Mouse (Mus musculus): ENCODE measurements at regions not wholly inside any gene's neighbourhood (a gene's known extent, or its start where the extent isn't known, plus 50 kb on each side); places are given as distances from the start of the nearest gene placed in this dataset.

DNA sequence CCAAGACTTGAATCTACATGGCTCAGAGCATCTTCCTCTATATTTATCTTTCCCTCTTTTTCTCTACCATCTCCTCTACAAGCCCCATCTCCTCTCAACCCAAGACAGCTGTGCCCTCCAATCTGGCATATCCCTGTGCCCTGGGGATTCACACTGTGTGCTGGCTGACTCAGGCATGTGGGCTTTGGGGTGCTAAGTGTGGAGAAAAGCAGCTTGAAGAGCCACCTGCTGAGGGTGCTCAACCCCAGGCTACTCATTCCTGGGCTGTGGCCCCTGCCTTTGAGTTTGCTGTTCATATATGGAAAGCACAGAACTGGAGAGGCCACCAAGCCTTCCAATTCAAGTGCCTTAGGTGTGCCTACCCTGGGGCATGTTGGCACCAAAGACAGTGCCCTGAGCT, 193.7 kb downstream of the Rps15a start:
- Histone ChIP-seq H3K27me3 (ENCODE audit: control insufficient read depth, insufficient read depth, low read length) (no peaks in the 10 kb centered on the region), H3K4me3 (ENCODE audit: control insufficient read depth, low read depth, low read length) (no peak overlapping the region), H3K36me3 (ENCODE audit: control insufficient read depth, insufficient read depth, low read length) (no peaks in the 10 kb centered on the region), H3K27ac (ENCODE audit: control insufficient read depth, insufficient read depth, low read depth, low read length) (no peak overlapping the region), H3K4me1 (ENCODE audit: control insufficient read depth, insufficient read depth, low read length) (no peaks in the 10 kb centered on the region)
- TF ChIP-seq CTCF (IDR thresholded peaks at IDR 0.05; ENCODE audit: control insufficient read depth, insufficient read depth, insufficient replicate concordance, low read depth, low read length) (no peak), POLR2A (IDR thresholded peaks at IDR 0.05; ENCODE audit: control insufficient read depth, low read depth, low read length) (no peak)

- no peak for TF ChIP-seq CTCF (IDR thresholded peaks at IDR 0.05; ENCODE audit: control insufficient read depth, insufficient read depth, insufficient replicate concordance, low read depth, low read length)
- TF ChIP-seq POLR2A (IDR thresholded peaks at IDR 0.05; ENCODE audit: control insufficient read depth, low read depth, low read length) = no peak
Measured at GRCm38 (mm10) chr7:117918206-117918995, 197.6 kb downstream of the Rps15a start.

DNA sequence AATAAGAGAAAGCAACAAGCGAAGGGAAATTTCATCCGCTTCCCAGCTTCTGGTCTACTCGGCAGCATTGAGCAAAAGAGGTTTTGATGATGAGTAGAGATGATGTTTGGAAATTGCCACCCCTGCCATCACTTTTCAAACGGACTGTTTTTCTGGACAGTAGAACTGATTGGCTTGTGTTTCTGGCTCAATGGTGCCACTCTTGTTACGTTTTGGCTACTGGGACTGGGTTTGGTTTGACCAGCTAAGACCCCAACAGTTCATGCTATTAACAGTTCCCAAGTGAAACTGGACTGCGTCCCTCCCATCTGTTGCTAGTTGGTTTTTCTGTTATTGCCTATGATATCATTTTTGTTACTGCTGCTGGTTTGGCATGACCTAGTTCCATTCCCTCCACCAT, 199.1 kb downstream of the Rps15a start:
- no peak for TF ChIP-seq CTCF (IDR thresholded peaks at IDR 0.05; ENCODE audit: control insufficient read depth, insufficient read depth, insufficient replicate concordance, low read depth, low read length)
- TF ChIP-seq POLR2A (IDR thresholded peaks at IDR 0.05; ENCODE audit: control insufficient read depth, low read depth, low read length) = no peak
- H3K36me3 ChIP-seq (ENCODE audit: control insufficient read depth, insufficient read depth, low read length) = no peaks in the 10 kb centered on the region

More at GRCm38 (mm10) chr7:117918206-117918995, 197.6 kb downstream of the Rps15a start:
- H3K36me3 ChIP-seq (ENCODE audit: control insufficient read depth, insufficient read depth, low read length) = no peaks in the 10 kb centered on the region
- H3K27ac ChIP-seq (ENCODE audit: control insufficient read depth, insufficient read depth, low read depth, low read length) = no peak overlapping the region
- H3K4me3 ChIP-seq (ENCODE audit: control insufficient read depth, low read depth, low read length) = no peak overlapping the region
- no peaks in the 10 kb centered on the region for H3K27me3 ChIP-seq (ENCODE audit: control insufficient read depth, insufficient read depth, low read length)
- no peaks in the 10 kb centered on the region for H3K4me1 ChIP-seq (ENCODE audit: control insufficient read depth, insufficient read depth, low read length)

GRCm38 (mm10) chr7:117912453-117912852, 203.5 kb downstream of the Rps15a start:
- Histone ChIP-seq H3K27ac (ENCODE audit: control insufficient read depth, insufficient read depth, low read depth, low read length) (no peak overlapping the region), H3K36me3 (ENCODE audit: control insufficient read depth, insufficient read depth, low read length) (no peaks in the 10 kb centered on the region), H3K27me3 (ENCODE audit: control insufficient read depth, insufficient read depth, low read length) (no peaks in the 10 kb centered on the region), H3K4me1 (ENCODE audit: control insufficient read depth, insufficient read depth, low read length) (no peaks in the 10 kb centered on the region), H3K4me3 (ENCODE audit: control insufficient read depth, low read depth, low read length) (no peak overlapping the region)
- TF ChIP-seq POLR2A (IDR thresholded peaks at IDR 0.05; ENCODE audit: control insufficient read depth, low read depth, low read length) (no peak), CTCF (IDR thresholded peaks at IDR 0.05; ENCODE audit: control insufficient read depth, insufficient read depth, insufficient replicate concordance, low read depth, low read length) (no peak)

More for the DNA sequence above, 199.1 kb downstream of the Rps15a start:
- Histone ChIP-seq H3K27ac (ENCODE audit: control insufficient read depth, insufficient read depth, low read depth, low read length) (no peak overlapping the region), H3K4me1 (ENCODE audit: control insufficient read depth, insufficient read depth, low read length) (no peaks in the 10 kb centered on the region), H3K27me3 (ENCODE audit: control insufficient read depth, insufficient read depth, low read length) (no peaks in the 10 kb centered on the region), H3K4me3 (ENCODE audit: control insufficient read depth, low read depth, low read length) (no peak overlapping the region)

- Histone ChIP-seq H3K36me3 (ENCODE audit: control insufficient read depth, insufficient read depth, low read length) (no peaks in the 10 kb centered on the region), H3K4me1 (ENCODE audit: control insufficient read depth, insufficient read depth, low read length) (no peaks in the 10 kb centered on the region), H3K27me3 (ENCODE audit: control insufficient read depth, insufficient read depth, low read length) (no peaks in the 10 kb centered on the region), H3K27ac (ENCODE audit: control insufficient read depth, insufficient read depth, low read depth, low read length) (no peak overlapping the region), H3K4me3 (ENCODE audit: control insufficient read depth, low read depth, low read length) (no peak overlapping the region)
- TF ChIP-seq CTCF (IDR thresholded peaks at IDR 0.05; ENCODE audit: control insufficient read depth, insufficient read depth, insufficient replicate concordance, low read depth, low read length) (no peak), POLR2A (IDR thresholded peaks at IDR 0.05; ENCODE audit: control insufficient read depth, low read depth, low read length) (no peak)
Measured at GRCm38 (mm10) chr7:117911062-117911461, 204.9 kb downstream of the Rps15a start.

- H3K4me1 ChIP-seq (ENCODE audit: control insufficient read depth, insufficient read depth, low read length) = no peaks in the 10 kb centered on the region
- H3K27ac ChIP-seq (ENCODE audit: control insufficient read depth, insufficient read depth, low read depth, low read length) = no peak overlapping the region
- no peaks in the 10 kb centered on the region for H3K27me3 ChIP-seq (ENCODE audit: control insufficient read depth, insufficient read depth, low read length)
- no peak for TF ChIP-seq POLR2A (IDR thresholded peaks at IDR 0.05; ENCODE audit: control insufficient read depth, low read depth, low read length)
- TF ChIP-seq CTCF (IDR thresholded peaks at IDR 0.05; ENCODE audit: control insufficient read depth, insufficient read depth, insufficient replicate concordance, low read depth, low read length) = no peak
- H3K4me3 ChIP-seq (ENCODE audit: control insufficient read depth, low read depth, low read length) = no peak overlapping the region
- H3K36me3 ChIP-seq (ENCODE audit: control insufficient read depth, insufficient read depth, low read length) = no peaks in the 10 kb centered on the region
Measured at GRCm38 (mm10) chr7:117896528-117896927, 219.5 kb downstream of the Rps15a start.

GRCm38 (mm10) chr7:117887288-117887687, 228.7 kb downstream of the Rps15a start:
- no peaks in the 10 kb centered on the region for H3K36me3 ChIP-seq (ENCODE audit: control insufficient read depth, insufficient read depth, low read length)
- H3K4me1 ChIP-seq (ENCODE audit: control insufficient read depth, insufficient read depth, low read length) = no peaks in the 10 kb centered on the region
- H3K4me3 ChIP-seq (ENCODE audit: control insufficient read depth, low read depth, low read length) = no peak overlapping the region
- H3K27me3 ChIP-seq (ENCODE audit: control insufficient read depth, insufficient read depth, low read length) = no peaks in the 10 kb centered on the region
- no peak for TF ChIP-seq CTCF (IDR thresholded peaks at IDR 0.05; ENCODE audit: control insufficient read depth, insufficient read depth, insufficient replicate concordance, low read depth, low read length)
- TF ChIP-seq POLR2A (IDR thresholded peaks at IDR 0.05; ENCODE audit: control insufficient read depth, low read depth, low read length) = no peak
- no peak overlapping the region for H3K27ac ChIP-seq (ENCODE audit: control insufficient read depth, insufficient read depth, low read depth, low read length)
